In genomic region chr17:83122525-83123280, GRCm38 (mm10) we compare ENCODE assay signal across 9 mouse cellular contexts.
A peak's percentile ranks its signal among the peaks of the same experiment; 100 is the strongest.
DNase-seq lines count a peak whose midpoint lies in the region; ATAC-seq lines count a peak whose summit lies in the region.
"Had no signal": no experiment of that assay in that cellular context is flagged by ENCODE, and none has a peak within 500 bp of the region (broad histone marks: within the 10 kb centered on the region; RNA-seq: fewer than 3 reads in every experiment).

No protein-coding gene starts in this region.

- peaks cover 36% of the 10 kb centered on the region for H3K27me3 ChIP-seq in liver, embryonic 12.5 days (replicated peaks)
- H3K27me3 ChIP-seq in midbrain, embryonic 16.5 days (ENCODE audit: control insufficient read depth, insufficient read depth, low read depth, low read length): no peaks in the 10 kb centered on the region; the same call in 1 of the 2 replicates

- peak; percentile 58 for ATAC-seq in granulocyte monocyte progenitor cell, adult 5-6 weeks (replicated peaks; ENCODE audit: poor library complexity, severe bottlenecking)
- peak; percentile 50; the same call in 1 of the 2 replicates for ATAC-seq in liver, embryonic 12.5 days
- ATAC-seq in midbrain, embryonic 16.5 days: peak; percentile 66

- no peak overlapping the region for H3K27ac ChIP-seq in brown adipose tissue, adult 24 weeks (replicated peaks; ENCODE audit: low read depth, low read length)
- H3K27ac ChIP-seq in liver, embryonic 12.5 days: no peak overlapping the region
- no peak overlapping the region for H3K27ac ChIP-seq in midbrain, embryonic 16.5 days (ENCODE audit: low read length)
- H3K27ac ChIP-seq: macrophage had no signal

- peak overlapping the region; percentile 39 for H3K4me3 ChIP-seq in brown adipose tissue, adult 24 weeks (ENCODE audit: insufficient read depth, low read depth, low read length)
- peak overlapping the region; percentile 44 for H3K4me3 ChIP-seq in liver, embryonic 12.5 days
- no peak overlapping the region for H3K4me3 ChIP-seq in midbrain, embryonic 16.5 days (ENCODE audit: low read depth, low read length)

- peak overlapping the region; percentile 67 for H3K4me2 ChIP-seq in liver, embryonic 12.5 days
- peak overlapping the region; percentile 49 for H3K4me2 ChIP-seq in midbrain, embryonic 16.5 days (ENCODE audit: low read length)

- peak; percentile 39 for DNase-seq in R1 (ENCODE audit: low read depth, low spot score)
- peak; percentile 12 for DNase-seq in induced T-regulatory cell, adult 2 months (ENCODE audit: low read depth)
- peak; percentile 4 to 14 for DNase-seq in thymus, postnatal 36 days
- no peak for DNase-seq in cerebellum, adult 11 months

- WGBS in liver, embryonic 12.5 days (ENCODE audit: insufficient replicate concordance): 7% methylated on average over 20 of the region's 20 CpGs
- 7% methylated on average over 20 of the region's 20 CpGs for WGBS in midbrain, embryonic 16.5 days

- no peaks in the 10 kb centered on the region for H3K4me1 ChIP-seq in brown adipose tissue, adult 24 weeks (ENCODE audit: control insufficient read depth, insufficient read depth, insufficient read length, low read length)
- peaks cover 30% of the 10 kb centered on the region for H3K4me1 ChIP-seq in liver, embryonic 12.5 days
- H3K4me1 ChIP-seq in midbrain, embryonic 16.5 days (ENCODE audit: control insufficient read depth, insufficient read depth, low read length): peaks cover 16% of the 10 kb centered on the region

- H3K9ac ChIP-seq in liver, embryonic 12.5 days: no peak overlapping the region
- no peak overlapping the region for H3K9ac ChIP-seq in midbrain, embryonic 16.5 days (ENCODE audit: low read depth, low read length)

- H3K9me3 ChIP-seq in liver, embryonic 12.5 days (replicated peaks): no peaks in the 10 kb centered on the region
- no peaks in the 10 kb centered on the region for H3K9me3 ChIP-seq in midbrain, embryonic 16.5 days (replicated peaks; ENCODE audit: control insufficient read depth, low read length, poor library complexity, severe bottlenecking)

- H3K36me3 ChIP-seq in liver, embryonic 12.5 days: no peaks in the 10 kb centered on the region
- no peaks in the 10 kb centered on the region for H3K36me3 ChIP-seq in midbrain, embryonic 16.5 days (ENCODE audit: control insufficient read depth, insufficient read depth, low read length)
